Mouse (Mus musculus): Measurements from ENCODE around the gene Cdca8. TPM values are rescaled to one million over a fixed set of nuclear protein-coding genes. Genes with fewer than 3 reads are reported as not detected.

Cdca8 gene
- polyA plus RNA-seq, 1 experiment from 2014 or later = 28.1 TPM

DNA sequence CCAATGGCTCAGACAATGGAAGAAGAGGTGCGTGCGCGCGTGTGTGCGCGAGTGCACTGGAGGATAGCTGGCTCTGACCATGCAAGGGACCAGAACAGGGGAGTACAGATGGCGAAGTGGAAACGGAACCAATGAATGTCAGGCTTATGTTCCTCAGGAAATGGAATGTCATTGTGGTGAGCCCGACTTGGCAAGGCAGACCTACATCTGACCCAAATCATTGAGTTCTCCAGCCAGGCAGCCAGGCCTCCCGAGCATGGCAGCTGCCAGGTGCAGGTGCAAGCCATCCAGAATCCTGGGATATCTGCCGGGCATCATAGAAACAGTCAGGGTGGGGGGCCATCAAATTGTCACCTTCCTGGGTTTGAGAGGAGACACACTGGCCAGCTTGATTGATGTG lies 21.8 kb upstream of the Cdca8 start:
- Histone ChIP-seq H3K9me3 (ENCODE audit: control insufficient read depth) (no peaks in the 10 kb centered on the region), H3K4me2 (replicated peaks; ENCODE audit: low read depth) (no peak overlapping the region), H3K4me1 (replicated peaks; ENCODE audit: control insufficient read depth, insufficient read depth, low read length) (no peaks in the 10 kb centered on the region), H3K27me3 (replicated peaks; ENCODE audit: control insufficient read depth, insufficient read depth, low read length) (no peaks in the 10 kb centered on the region), H3K27ac (ENCODE audit: low read depth, low read length) (no peak overlapping the region), H3K4me3 (ENCODE audit: low read depth, low read length) (no peak overlapping the region), H3K36me3 (ENCODE audit: control insufficient read depth, insufficient read depth) (no peaks in the 10 kb centered on the region), H3K9ac (ENCODE audit: low read depth, low read length) (no peak overlapping the region)
- ATAC-seq = no peak
- TF ChIP-seq CTCF (IDR thresholded peaks at IDR 0.05; ENCODE audit: low read depth) = no peak
- WGBS = 84% methylated on average over 11 of the region's 11 CpGs

DNA sequence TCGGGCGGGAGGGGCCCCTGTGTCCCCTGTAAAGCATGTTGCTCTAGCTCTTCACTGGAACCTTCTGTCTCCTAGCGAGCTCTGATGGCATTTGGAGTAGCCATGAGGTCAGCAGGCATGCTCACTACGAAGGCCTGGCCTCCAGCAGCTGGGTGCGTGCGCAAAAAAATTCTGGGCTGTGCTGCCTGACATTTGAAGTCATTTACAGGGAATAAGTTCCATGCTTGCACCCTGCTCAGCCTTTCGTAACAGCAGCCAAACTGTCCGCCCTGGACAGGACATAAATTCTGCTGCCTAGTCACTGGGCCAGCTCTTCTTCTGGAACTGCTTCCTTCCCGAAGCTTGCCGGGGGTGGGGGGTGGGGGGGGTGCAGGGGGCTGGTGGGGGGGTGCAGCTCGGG lies 20.0 kb upstream of the Cdca8 start:
- ATAC-seq = no peak
- no peak for TF ChIP-seq CTCF (IDR thresholded peaks at IDR 0.05; ENCODE audit: low read depth)
- H3K9ac ChIP-seq (ENCODE audit: low read depth, low read length) = no peak overlapping the region
- H3K27me3 ChIP-seq (replicated peaks; ENCODE audit: control insufficient read depth, insufficient read depth, low read length) = no peaks in the 10 kb centered on the region
- no peak overlapping the region for H3K27ac ChIP-seq (ENCODE audit: low read depth, low read length)
- no peaks in the 10 kb centered on the region for H3K36me3 ChIP-seq (ENCODE audit: control insufficient read depth, insufficient read depth)
- H3K4me2 ChIP-seq (replicated peaks; ENCODE audit: low read depth) = no peak overlapping the region
- no peaks in the 10 kb centered on the region for H3K9me3 ChIP-seq (ENCODE audit: control insufficient read depth)
- H3K4me1 ChIP-seq (replicated peaks; ENCODE audit: control insufficient read depth, insufficient read depth, low read length) = no peaks in the 10 kb centered on the region
- no peak overlapping the region for H3K4me3 ChIP-seq (ENCODE audit: low read depth, low read length)
- WGBS = 55% methylated on average over 11 of the region's 11 CpGs

GRCm38 (mm10) chr4:124957284-124957683 lies 18.2 kb upstream of the Cdca8 start:
- H3K36me3 ChIP-seq (ENCODE audit: control insufficient read depth, insufficient read depth) = no peaks in the 10 kb centered on the region
- H3K27me3 ChIP-seq (replicated peaks; ENCODE audit: control insufficient read depth, insufficient read depth, low read length) = no peaks in the 10 kb centered on the region
- no peak overlapping the region for H3K4me2 ChIP-seq (replicated peaks; ENCODE audit: low read depth)
- no peak overlapping the region for H3K4me3 ChIP-seq (ENCODE audit: low read depth, low read length)
- ATAC-seq = no peak
- no peak for TF ChIP-seq CTCF (IDR thresholded peaks at IDR 0.05; ENCODE audit: low read depth)
- no peaks in the 10 kb centered on the region for H3K9me3 ChIP-seq (ENCODE audit: control insufficient read depth)
- no peak overlapping the region for H3K27ac ChIP-seq (ENCODE audit: low read depth, low read length)
- no peak overlapping the region for H3K9ac ChIP-seq (ENCODE audit: low read depth, low read length)
- H3K4me1 ChIP-seq (replicated peaks; ENCODE audit: control insufficient read depth, insufficient read depth, low read length) = no peaks in the 10 kb centered on the region
- WGBS = 74% methylated on average over 2 of the region's 2 CpGs

- no peak for TF ChIP-seq CTCF (IDR thresholded peaks at IDR 0.05; ENCODE audit: low read depth)
- Histone ChIP-seq H3K4me1 (replicated peaks; ENCODE audit: control insufficient read depth, insufficient read depth, low read length) (no peaks in the 10 kb centered on the region), H3K4me2 (replicated peaks; ENCODE audit: low read depth) (no peak overlapping the region), H3K27me3 (replicated peaks; ENCODE audit: control insufficient read depth, insufficient read depth, low read length) (no peaks in the 10 kb centered on the region), H3K9me3 (ENCODE audit: control insufficient read depth) (no peaks in the 10 kb centered on the region), H3K36me3 (ENCODE audit: control insufficient read depth, insufficient read depth) (no peaks in the 10 kb centered on the region), H3K27ac (ENCODE audit: low read depth, low read length) (no peak overlapping the region), H3K9ac (ENCODE audit: low read depth, low read length) (no peak overlapping the region), H3K4me3 (ENCODE audit: low read depth, low read length) (no peak overlapping the region)
- ATAC-seq = no peak
- 54% methylated on average over 4 of the region's 4 CpGs for WGBS
Observed at GRCm38 (mm10) chr4:124953546-124953945, 14.4 kb upstream of the Cdca8 start.

DNA sequence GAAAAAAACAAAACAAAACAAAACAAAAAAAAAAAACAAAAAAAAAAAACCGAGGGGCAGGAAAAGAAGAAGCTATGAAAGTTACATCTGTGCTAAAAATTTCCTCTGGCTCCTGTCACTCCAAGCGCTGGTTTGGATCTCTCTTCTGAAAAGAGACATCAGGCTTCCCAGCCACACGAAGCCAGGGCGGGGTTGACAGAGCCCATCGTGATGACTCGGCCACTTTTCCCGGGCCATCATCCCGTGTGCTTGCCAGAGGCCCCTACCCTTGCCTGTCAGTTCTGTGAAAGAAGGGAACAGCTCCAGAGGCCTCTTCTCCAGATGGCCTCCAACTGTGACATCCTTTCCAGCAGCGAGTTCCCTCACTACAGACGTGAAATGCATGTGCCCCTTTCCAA lies 11.9 kb upstream of the Cdca8 start:
- H3K36me3 ChIP-seq (ENCODE audit: control insufficient read depth, insufficient read depth) = no peaks in the 10 kb centered on the region
- H3K9me3 ChIP-seq (ENCODE audit: control insufficient read depth) = no peaks in the 10 kb centered on the region
- WGBS = 32% methylated on average over 10 of the region's 10 CpGs
- TF ChIP-seq CTCF (IDR thresholded peaks at IDR 0.05; ENCODE audit: low read depth) = no peak
- no peak overlapping the region for H3K9ac ChIP-seq (ENCODE audit: low read depth, low read length)
- H3K27ac ChIP-seq (ENCODE audit: low read depth, low read length) = no peak overlapping the region
- no peaks in the 10 kb centered on the region for H3K4me1 ChIP-seq (replicated peaks; ENCODE audit: control insufficient read depth, insufficient read depth, low read length)
- H3K27me3 ChIP-seq (replicated peaks; ENCODE audit: control insufficient read depth, insufficient read depth, low read length) = no peaks in the 10 kb centered on the region
- ATAC-seq = no peak
- no peak overlapping the region for H3K4me2 ChIP-seq (replicated peaks; ENCODE audit: low read depth)
- H3K4me3 ChIP-seq (ENCODE audit: low read depth, low read length) = no peak overlapping the region

DNA sequence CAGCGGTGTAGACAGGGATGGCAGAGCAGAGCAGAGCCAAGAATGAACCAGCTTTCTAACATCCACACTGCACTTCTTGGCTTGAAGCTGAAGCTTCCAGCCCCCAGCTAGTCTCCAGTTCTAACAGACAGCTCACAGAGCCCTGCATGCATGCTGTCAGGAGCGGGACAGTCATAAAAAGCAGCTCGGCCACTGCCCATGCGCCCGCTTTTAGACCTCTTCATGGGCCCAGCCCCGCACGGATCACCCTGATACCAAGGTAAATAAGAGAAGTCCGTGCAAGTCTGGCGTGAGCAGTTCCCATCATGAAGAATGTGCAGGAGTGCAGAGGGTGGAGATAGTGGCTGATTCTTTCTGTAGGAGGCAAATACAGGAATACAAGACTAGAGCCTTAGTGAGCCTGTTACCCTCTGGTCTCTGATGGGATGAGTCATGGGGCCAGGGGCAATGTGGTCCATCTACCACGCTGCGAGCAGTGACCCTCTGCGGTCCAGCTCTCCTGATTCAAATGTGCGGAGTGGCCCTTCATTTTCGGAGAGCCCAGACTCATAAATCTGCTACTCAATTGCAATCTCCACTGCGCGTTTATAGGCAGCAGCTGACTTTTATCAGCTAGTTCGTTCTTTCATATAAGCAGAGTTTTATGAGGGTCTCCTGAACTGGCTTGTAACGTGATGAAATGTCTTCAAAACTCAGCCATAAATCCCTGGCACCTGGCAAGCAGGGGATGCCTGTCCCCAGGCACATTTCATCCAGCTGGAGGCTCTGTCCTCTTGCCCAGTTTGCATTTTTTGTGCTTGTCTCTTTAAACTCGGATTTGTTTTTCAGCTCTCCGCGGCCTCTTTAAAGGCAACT lies 11.3 kb upstream of the Cdca8 start:
- Histone ChIP-seq H3K4me3 (ENCODE audit: low read depth, low read length) (no peak overlapping the region), H3K4me1 (replicated peaks; ENCODE audit: control insufficient read depth, insufficient read depth, low read length) (no peaks in the 10 kb centered on the region), H3K27me3 (replicated peaks; ENCODE audit: control insufficient read depth, insufficient read depth, low read length) (no peaks in the 10 kb centered on the region), H3K9ac (ENCODE audit: low read depth, low read length) (no peak overlapping the region), H3K4me2 (replicated peaks; ENCODE audit: low read depth) (no peak overlapping the region; the same call in 1 of the 2 replicates), H3K27ac (ENCODE audit: low read depth, low read length) (no peak overlapping the region), H3K9me3 (ENCODE audit: control insufficient read depth) (no peaks in the 10 kb centered on the region), H3K36me3 (ENCODE audit: control insufficient read depth, insufficient read depth) (no peaks in the 10 kb centered on the region)
- WGBS = 40% methylated on average over 21 of the region's 21 CpGs
- no peak for TF ChIP-seq CTCF (IDR thresholded peaks at IDR 0.05; ENCODE audit: low read depth)
- no peak for ATAC-seq
